Mouse (Mus musculus): ENCODE measurements around the gene Gm20683. TPM values are rescaled to one million over a fixed set of nuclear protein-coding genes. Genes with fewer than 3 reads are reported as not detected.

Gene Gm20683
- total and polyA plus RNA-seq, 2 experiments from 2014 or later = 1.5 TPM; not detected in 1

DNA sequence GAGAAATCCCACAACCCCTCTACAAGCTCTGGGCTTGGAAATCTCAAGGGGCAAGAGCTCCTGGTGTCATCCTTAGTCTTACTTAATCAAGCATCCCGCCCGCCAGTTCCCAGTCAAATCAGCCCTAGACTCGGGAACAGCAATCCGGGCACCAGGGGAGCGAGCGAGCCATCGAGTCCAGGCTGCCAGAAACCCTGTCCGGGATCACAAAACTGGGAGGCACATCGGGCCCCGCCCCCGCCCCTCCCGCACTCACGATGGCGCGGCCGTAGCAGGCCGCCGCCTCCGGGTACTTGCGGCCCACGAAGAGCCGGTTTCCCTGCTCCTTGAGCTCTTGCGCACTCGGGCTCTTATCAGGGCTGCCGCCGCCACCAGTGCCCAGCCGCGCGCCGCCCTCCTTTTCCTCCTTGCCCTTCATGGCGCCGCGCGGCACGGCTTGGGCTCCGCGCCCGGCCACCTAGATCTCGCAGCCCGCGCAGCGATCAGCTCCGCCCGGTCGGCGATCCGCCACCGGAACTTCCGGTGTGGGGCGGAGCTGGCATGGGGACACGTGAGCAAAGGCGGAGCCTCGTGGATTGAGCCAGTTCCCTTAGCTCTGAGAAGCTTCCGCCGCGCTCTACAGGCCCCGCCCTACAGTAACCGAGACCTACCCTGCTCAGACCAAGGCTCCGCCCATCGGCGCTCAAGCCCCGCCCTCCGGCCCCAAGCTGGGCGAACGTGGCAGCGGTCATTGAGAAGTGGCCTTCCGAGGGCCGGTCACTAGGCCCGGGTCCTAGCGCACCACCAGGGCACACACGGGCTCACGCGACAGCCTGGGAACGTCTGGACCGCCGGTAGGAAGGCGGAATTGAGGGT, 8.9 kb downstream of the Gm20683 start:
- Histone ChIP-seq H3K4me1 (ENCODE audit: control insufficient read depth, insufficient read depth) (peaks cover 57% of the 10 kb centered on the region), H3K9me3 (replicated peaks; ENCODE audit: control insufficient read depth, low read length) (no peaks in the 10 kb centered on the region), H3K4me2 (ENCODE audit: low read depth, low read length) (peak overlapping the region; percentile 95), H3K36me3 (replicated peaks; ENCODE audit: control insufficient read depth, insufficient read depth, low read length) (peaks cover 17% of the 10 kb centered on the region), H3K27me3 (ENCODE audit: control insufficient read depth, insufficient read depth, low read length) (no peaks in the 10 kb centered on the region), H3K9ac (replicated peaks; ENCODE audit: low read depth, low read length) (peak overlapping the region; percentile 79), H3K4me3 (ENCODE audit: low read depth, low read length) (peak overlapping the region; percentile 77), H3K27ac (ENCODE audit: low read depth) (peak overlapping the region; percentile 99)
- under 1% methylated on average over 72 of the region's 77 CpGs for WGBS
- peak; percentile 99 for DNase-seq (ENCODE audit: low spot score)
- ATAC-seq (ENCODE audit: insufficient read depth, low read depth) = peak; percentile 92
- TF ChIP-seq EP300 (IDR thresholded peaks at IDR 0.05; ENCODE audit: low read depth) (peak; percentile 85), CTCF (IDR thresholded peaks at IDR 0.05; ENCODE audit: low read depth) (no peak)

DNA sequence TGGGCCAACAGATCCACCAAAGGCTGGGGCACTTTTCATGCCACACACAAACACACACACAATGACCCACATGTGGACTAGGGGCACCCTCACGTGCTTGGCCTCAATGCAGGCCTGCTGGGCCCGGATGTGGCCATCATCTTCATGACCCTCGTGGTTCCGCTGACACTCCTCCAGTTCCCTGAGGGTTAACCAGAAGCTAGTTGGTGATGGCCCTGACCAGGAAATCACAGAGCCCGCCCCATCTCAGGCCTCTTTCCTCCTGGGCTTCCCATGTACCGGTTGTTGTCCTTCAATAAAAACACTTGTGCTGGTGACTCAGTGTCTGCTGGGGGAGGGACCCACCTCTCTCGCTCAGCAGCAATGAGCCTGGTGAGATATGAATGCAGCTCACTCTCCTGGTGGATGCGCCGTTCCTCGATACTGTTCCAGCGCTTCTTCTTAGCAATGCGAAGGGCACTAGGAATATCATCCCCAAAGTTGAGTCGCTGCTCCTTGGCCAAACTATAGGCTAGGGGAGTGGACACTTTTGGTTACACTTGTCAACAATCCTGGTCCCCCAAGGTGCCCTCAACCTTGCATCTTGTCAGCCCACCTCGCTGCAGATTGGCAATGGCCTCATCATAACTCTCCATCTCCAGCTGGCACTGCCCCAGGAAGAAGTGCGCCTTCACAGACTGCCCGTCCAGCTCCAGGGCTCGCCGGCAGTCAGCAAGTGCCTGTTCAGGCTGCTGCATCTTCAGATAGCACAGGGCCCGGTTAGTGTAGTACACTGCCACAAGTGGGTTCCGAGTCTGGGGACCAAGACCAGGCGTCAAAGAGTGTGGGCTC, 9.9 kb downstream of the Gm20683 start:
- Histone ChIP-seq H3K9me3 (replicated peaks; ENCODE audit: control insufficient read depth, low read length) (no peaks in the 10 kb centered on the region), H3K4me1 (ENCODE audit: control insufficient read depth, insufficient read depth) (peaks cover 48% of the 10 kb centered on the region), H3K27ac (ENCODE audit: low read depth) (peak overlapping the region; percentile 99), H3K27me3 (ENCODE audit: control insufficient read depth, insufficient read depth, low read length) (no peaks in the 10 kb centered on the region), H3K36me3 (replicated peaks; ENCODE audit: control insufficient read depth, insufficient read depth, low read length) (peaks cover 24% of the 10 kb centered on the region), H3K4me2 (ENCODE audit: low read depth, low read length) (peak overlapping the region; percentile 81), H3K4me3 (ENCODE audit: low read depth, low read length) (peak overlapping the region; percentile 77), H3K9ac (replicated peaks; ENCODE audit: low read depth, low read length) (peak overlapping the region; percentile 79)
- TF ChIP-seq CTCF (IDR thresholded peaks at IDR 0.05; ENCODE audit: low read depth) = no peak
- no peak for TF ChIP-seq EP300 (IDR thresholded peaks at IDR 0.05; ENCODE audit: low read depth)
- DNase-seq (ENCODE audit: low spot score) (no peak), ATAC-seq (ENCODE audit: insufficient read depth, low read depth) (no peak)
- WGBS = 33% methylated on average over 21 of the region's 21 CpGs

DNA sequence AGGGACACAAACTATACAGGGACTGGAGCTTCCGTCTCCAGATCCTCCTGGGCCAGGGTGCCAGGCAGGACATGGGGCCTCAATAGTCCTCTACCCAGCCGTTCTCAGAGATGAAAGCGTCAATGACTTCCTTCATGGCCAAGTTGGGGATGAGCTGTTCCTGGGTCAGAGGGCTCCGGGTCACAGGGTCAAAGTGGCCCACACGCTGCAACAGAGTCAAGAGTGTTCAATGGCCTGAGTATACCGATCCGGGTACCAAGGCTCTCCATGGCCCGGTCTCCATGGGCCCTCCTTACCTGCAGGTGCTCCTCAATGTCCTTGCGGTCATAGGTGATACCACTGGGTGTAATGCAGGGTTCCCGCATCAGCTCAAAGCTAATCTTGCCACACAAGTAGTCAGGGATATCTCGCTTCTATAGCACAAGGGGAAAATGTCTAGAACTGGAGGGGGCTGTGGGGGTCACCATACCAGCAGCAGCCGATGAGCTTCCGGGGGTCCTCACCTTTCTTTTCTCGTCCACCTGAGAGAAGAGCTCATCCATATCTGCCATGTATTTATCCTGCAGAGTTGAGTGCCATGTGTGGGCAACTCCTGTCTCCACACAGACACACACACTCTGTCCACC, 10.6 kb downstream of the Gm20683 start:
- H3K4me1 ChIP-seq (ENCODE audit: control insufficient read depth, insufficient read depth) = peaks cover 40% of the 10 kb centered on the region
- no peaks in the 10 kb centered on the region for H3K9me3 ChIP-seq (replicated peaks; ENCODE audit: control insufficient read depth, low read length)
- no peak overlapping the region for H3K9ac ChIP-seq (replicated peaks; ENCODE audit: low read depth, low read length)
- no peaks in the 10 kb centered on the region for H3K27me3 ChIP-seq (ENCODE audit: control insufficient read depth, insufficient read depth, low read length)
- H3K27ac ChIP-seq (ENCODE audit: low read depth) = no peak overlapping the region
- peak overlapping the region; percentile 81; the same call in 1 of the 2 replicates for H3K4me2 ChIP-seq (ENCODE audit: low read depth, low read length)
- H3K4me3 ChIP-seq (ENCODE audit: low read depth, low read length) = no peak overlapping the region
- ATAC-seq (ENCODE audit: insufficient read depth, low read depth) (no peak), DNase-seq (ENCODE audit: low spot score) (no peak)
- 80% methylated on average over 14 of the region's 14 CpGs for WGBS
- no peak for TF ChIP-seq EP300 (IDR thresholded peaks at IDR 0.05; ENCODE audit: low read depth)
- peaks cover 32% of the 10 kb centered on the region for H3K36me3 ChIP-seq (replicated peaks; ENCODE audit: control insufficient read depth, insufficient read depth, low read length)

DNA sequence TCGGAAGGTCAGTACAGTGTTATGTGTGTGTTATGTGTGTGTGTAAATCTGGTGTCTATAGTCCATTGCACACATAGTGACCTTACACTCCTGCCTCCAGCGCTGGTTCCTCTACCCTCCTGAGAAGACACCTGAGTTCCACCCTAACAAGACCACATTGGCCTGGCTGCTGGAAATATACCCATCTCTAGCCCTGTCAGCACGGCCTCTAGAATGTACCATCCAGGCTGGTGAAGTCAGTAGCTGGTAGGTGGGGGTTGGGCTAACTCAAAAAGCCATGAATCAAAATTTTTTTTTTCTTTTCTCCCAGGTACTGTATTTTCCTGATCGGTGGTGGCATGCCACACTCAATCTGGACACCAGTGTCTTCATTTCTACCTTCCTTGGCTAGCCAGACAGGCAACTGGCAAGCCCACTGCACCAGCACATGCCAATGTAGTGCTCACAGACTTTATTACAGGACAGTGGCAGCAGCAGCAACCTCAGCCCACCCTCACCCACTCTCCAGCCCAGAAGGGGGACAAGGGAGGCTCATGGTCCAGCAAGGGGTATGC, 11.3 kb downstream of the Gm20683 start:
- Histone ChIP-seq H3K36me3 (replicated peaks; ENCODE audit: control insufficient read depth, insufficient read depth, low read length) (peaks cover 33% of the 10 kb centered on the region), H3K27ac (ENCODE audit: low read depth) (no peak overlapping the region), H3K27me3 (ENCODE audit: control insufficient read depth, insufficient read depth, low read length) (no peaks in the 10 kb centered on the region), H3K9me3 (replicated peaks; ENCODE audit: control insufficient read depth, low read length) (no peaks in the 10 kb centered on the region), H3K4me1 (ENCODE audit: control insufficient read depth, insufficient read depth) (peaks cover 39% of the 10 kb centered on the region), H3K4me3 (ENCODE audit: low read depth, low read length) (no peak overlapping the region), H3K4me2 (ENCODE audit: low read depth, low read length) (no peak overlapping the region), H3K9ac (replicated peaks; ENCODE audit: low read depth, low read length) (no peak overlapping the region)
- ATAC-seq (ENCODE audit: insufficient read depth, low read depth) (no peak), DNase-seq (ENCODE audit: low spot score) (no peak)
- TF ChIP-seq EP300 (IDR thresholded peaks at IDR 0.05; ENCODE audit: low read depth) = no peak
- no peak for TF ChIP-seq CTCF (IDR thresholded peaks at IDR 0.05; ENCODE audit: low read depth)
- 74% methylated on average over 4 of the region's 4 CpGs for WGBS

DNA sequence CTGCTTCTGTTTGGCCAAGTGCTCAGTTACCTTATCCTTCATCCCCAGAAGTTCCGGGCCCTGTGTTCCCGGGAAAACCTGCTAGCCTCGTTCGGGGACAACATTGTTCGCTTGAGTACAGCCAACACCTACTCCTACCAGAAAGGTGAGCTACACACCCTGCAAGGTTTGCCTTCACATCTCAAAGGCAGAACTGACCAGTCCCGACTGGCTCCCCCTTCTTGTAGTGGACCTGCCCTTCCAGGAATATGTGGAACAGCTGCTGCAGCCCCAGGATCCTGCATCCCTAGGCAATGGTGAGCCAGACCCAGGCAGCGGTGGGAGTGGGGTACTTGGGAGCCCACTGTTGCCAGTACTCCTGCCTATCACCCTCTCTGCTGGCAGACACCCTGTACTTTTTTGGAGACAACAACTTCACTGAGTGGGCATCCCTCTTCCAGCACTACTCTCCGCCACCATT, 12.0 kb downstream of the Gm20683 start:
- Histone ChIP-seq H3K9me3 (replicated peaks; ENCODE audit: control insufficient read depth, low read length) (no peaks in the 10 kb centered on the region), H3K27ac (ENCODE audit: low read depth) (peak overlapping the region; percentile 87), H3K4me1 (ENCODE audit: control insufficient read depth, insufficient read depth) (peaks cover 33% of the 10 kb centered on the region), H3K4me3 (ENCODE audit: low read depth, low read length) (peak overlapping the region; percentile 65), H3K27me3 (ENCODE audit: control insufficient read depth, insufficient read depth, low read length) (no peaks in the 10 kb centered on the region), H3K9ac (replicated peaks; ENCODE audit: low read depth, low read length) (peak overlapping the region; percentile 77), H3K36me3 (replicated peaks; ENCODE audit: control insufficient read depth, insufficient read depth, low read length) (peaks cover 33% of the 10 kb centered on the region), H3K4me2 (ENCODE audit: low read depth, low read length) (peak overlapping the region; percentile 92)
- TF ChIP-seq CTCF (IDR thresholded peaks at IDR 0.05; ENCODE audit: low read depth) (no peak), EP300 (IDR thresholded peaks at IDR 0.05; ENCODE audit: low read depth) (no peak)
- ATAC-seq (ENCODE audit: insufficient read depth, low read depth) (no peak), DNase-seq (ENCODE audit: low spot score) (no peak)
- 30% methylated on average over 8 of the region's 8 CpGs for WGBS

Measured in heart, postnatal 0 days (tissue).